Mouse (Mus musculus) MEL (cell line): ENCODE measurements at regions not wholly inside any gene's neighbourhood (a gene's known extent, or its start where the extent isn't known, plus 50 kb on each side); places are given as distances from the start of the nearest gene placed in this dataset.

Experiments
- DNase-seq: peaks from one replicate; pipeline ENCODE4 v3.0.0; 2011; ENCODE audit warnings: low read depth, low spot score
- H3K27ac ChIP-seq: 2 replicates; pipeline ENCODE4 v1.5.1; 2012; ENCODE audit warnings: low read depth, mild to moderate bottlenecking, control low read depth, low read length, moderate library complexity; ENCODE audit not compliant: control insufficient read depth
- H3K27me3 ChIP-seq, 2 experiments: fragments of 150-350 bp in 1 of 2; sonication (generic) in 1 of 2; 2 replicates each; pipeline ENCODE4 v1.6.1; 2012; ENCODE audit warnings: low read length in 2 of 2, mild to moderate bottlenecking in 2 of 2, improper control_type of control experiment in 1 of 2, moderate library complexity in 1 of 2; ENCODE audit not compliant: insufficient read depth in 2 of 2, control insufficient read depth in 1 of 2
- H3K36me3 ChIP-seq, 2 experiments: 2 replicates each; pipeline ENCODE4 v1.6.1; 2012 to 2014; ENCODE audit warnings: low read length in 2 of 2, improper control_type of control experiment in 1 of 2, inconsistent platforms in 1 of 2, mild to moderate bottlenecking in 1 of 2; ENCODE audit not compliant: insufficient read depth in 2 of 2, control insufficient read depth in 1 of 2
- H3K4me1 ChIP-seq, 2 experiments: fragments of 150-350 bp in 1 of 2; sonication (generic) in 1 of 2; 2 replicates each; pipeline ENCODE4 v1.6.1; 2012; ENCODE audit warnings: low read length in 2 of 2, improper control_type of control experiment in 1 of 2, mild to moderate bottlenecking in 1 of 2; ENCODE audit not compliant: insufficient read depth in 2 of 2, control insufficient read depth in 1 of 2
- H3K4me3 ChIP-seq, 2 experiments: fragments of 150-350 bp in 1 of 2; sonication (generic) in 1 of 2; 2 replicates each; pipeline ENCODE4 v1.5.1; 2012; ENCODE audit warnings: low read depth in 2 of 2, low read length in 2 of 2, mild to moderate bottlenecking in 2 of 2, moderate library complexity in 2 of 2, control low read depth in 1 of 2, improper control_type of control experiment in 1 of 2; ENCODE audit not compliant: control insufficient read depth in 1 of 2, insufficient read depth in 1 of 2
- H3K79me2 ChIP-seq: 2 replicates; pipeline ENCODE4 v1.6.1; 2012; ENCODE audit warnings: mild to moderate bottlenecking, low read length, moderate library complexity; ENCODE audit not compliant: control insufficient read depth, poor library complexity, insufficient read depth
- H3K9ac ChIP-seq: 2 replicates; pipeline ENCODE4 v1.6.1; 2012; ENCODE audit warnings: low read depth, mild to moderate bottlenecking, control low read depth, low read length, moderate library complexity; ENCODE audit not compliant: control insufficient read depth, poor library complexity, severe bottlenecking
- H3K9me3 ChIP-seq: fragments of 150-350 bp; sonication (generic); replicated peaks from 2 replicates; pipeline ENCODE4 v1.6.1; 2012; ENCODE audit warnings: mild to moderate bottlenecking, low read length, improper control_type of control experiment, moderate library complexity; ENCODE audit not compliant: insufficient read depth
- BHLHE40 ChIP-seq: IDR thresholded peaks from 2 replicates; pipeline ENCODE4 v1.6.1; 2012; ENCODE audit warnings: low read depth, mild to moderate bottlenecking, inconsistent platforms, low read length, improper control_type of control experiment, borderline replicate concordance
- CHD2 ChIP-seq: IDR thresholded peaks from 2 replicates; pipeline ENCODE4 v1.6.1; 2011; ENCODE audit warnings: low read length, improper control_type of control experiment
- E2F4 ChIP-seq: IDR thresholded peaks from 2 replicates; pipeline ENCODE4 v1.6.1; 2011; ENCODE audit warnings: low read depth, low read length, improper control_type of control experiment, borderline replicate concordance
- ELF1 ChIP-seq: IDR thresholded peaks from 2 replicates; pipeline ENCODE4 v1.6.1; 2014; ENCODE audit warnings: low read depth, mild to moderate bottlenecking, inconsistent platforms, low read length, improper control_type of control experiment, moderate library complexity
- ETS1 ChIP-seq: IDR thresholded peaks from 2 replicates; pipeline ENCODE4 v1.6.1; 2012; ENCODE audit warnings: low read depth, mild to moderate bottlenecking, inconsistent platforms, low read length, improper control_type of control experiment, moderate library complexity
- GABPA ChIP-seq: IDR thresholded peaks from 2 replicates; pipeline ENCODE4 v1.6.1; 2012; ENCODE audit warnings: low read depth, mild to moderate bottlenecking, inconsistent platforms, low read length, improper control_type of control experiment, moderate library complexity
- HCFC1 ChIP-seq: IDR thresholded peaks from 2 replicates; pipeline ENCODE4 v1.6.1; 2012; ENCODE audit warnings: low read depth, mild to moderate bottlenecking, inconsistent platforms, low read length, improper control_type of control experiment, moderate library complexity
- KAT2A ChIP-seq: conservative IDR thresholded peaks from 2 replicates; pipeline ENCODE4 v1.6.1; 2012; ENCODE audit warnings: low read depth, low read length, improper control_type of control experiment, inconsistent platforms
- MYC ChIP-seq: IDR thresholded peaks from 2 replicates; pipeline ENCODE4 v1.6.1; 2011; ENCODE audit warnings: low read depth, mild to moderate bottlenecking, low read length, improper control_type of control experiment, moderate library complexity
- NELFE ChIP-seq: IDR thresholded peaks from 2 replicates; pipeline ENCODE4 v1.6.1; 2011; ENCODE audit warnings: low read depth, low read length, improper control_type of control experiment
- NRF1 ChIP-seq: IDR thresholded peaks from 2 replicates; pipeline ENCODE4 v1.6.1; 2014; ENCODE audit warnings: low read depth, mild to moderate bottlenecking, inconsistent platforms, low read length, improper control_type of control experiment, moderate library complexity; ENCODE audit not compliant: poor library complexity, insufficient read depth, severe bottlenecking
- POLR2AphosphoS2 ChIP-seq: IDR thresholded peaks from 2 replicates; pipeline ENCODE4 v1.6.1; 2011; ENCODE audit warnings: low read length, improper control_type of control experiment
- RAD21 ChIP-seq: IDR thresholded peaks from 2 replicates; pipeline ENCODE4 v1.6.1; 2011; ENCODE audit warnings: mild to moderate bottlenecking, low read depth, low read length, improper control_type of control experiment
- RCOR1 ChIP-seq: IDR thresholded peaks from 2 replicates; pipeline ENCODE4 v1.6.1; 2012; ENCODE audit warnings: low read depth, mild to moderate bottlenecking, inconsistent platforms, low read length, improper control_type of control experiment
- TAL1 ChIP-seq: IDR thresholded peaks from 2 replicates; pipeline ENCODE4 v1.6.1; 2012; ENCODE audit warnings: mild to moderate bottlenecking, inconsistent platforms, low read length, moderate library complexity, mixed read lengths
- TBP ChIP-seq: IDR thresholded peaks from 2 replicates; pipeline ENCODE4 v1.8.0; 2011; ENCODE audit warnings: low read depth, low read length, improper control_type of control experiment
- TCF12 ChIP-seq: IDR thresholded peaks from 2 replicates; pipeline ENCODE4 v1.6.1; 2014; ENCODE audit warnings: low read depth, mild to moderate bottlenecking, inconsistent platforms, low read length, improper control_type of control experiment, moderate library complexity
- UBTF ChIP-seq: IDR thresholded peaks from 2 replicates; pipeline ENCODE4 v1.6.1; 2012; ENCODE audit warnings: low read depth, mild to moderate bottlenecking, inconsistent platforms, low read length, improper control_type of control experiment, moderate library complexity, borderline replicate concordance; ENCODE audit not compliant: insufficient read depth
- ZC3H11A ChIP-seq: IDR thresholded peaks from 2 replicates; pipeline ENCODE4 v1.6.1; 2012; ENCODE audit warnings: low read depth, mild to moderate bottlenecking, inconsistent platforms, low read length, improper control_type of control experiment
- ZMIZ1 ChIP-seq: IDR thresholded peaks from 2 replicates; pipeline ENCODE4 v1.6.1; 2012; ENCODE audit warnings: low read depth, mild to moderate bottlenecking, inconsistent platforms, low read length, improper control_type of control experiment, moderate library complexity
- ZNF384 ChIP-seq: IDR thresholded peaks from 2 replicates; pipeline ENCODE4 v1.6.1; 2012; ENCODE audit warnings: low read depth, mild to moderate bottlenecking, inconsistent platforms, low read length, improper control_type of control experiment

- TF ChIP-seq TCF12 (no peak), NRF1 (no peak), MYC (no peak), POLR2AphosphoS2 (no peak), HCFC1 (no peak), ZMIZ1 (no peak), E2F4 (no peak), RAD21 (no peak), ZC3H11A (no peak), KAT2A (no peak), RCOR1 (no peak), GABPA (no peak), NELFE (no peak), ELF1 (no peak), CHD2 (no peak)
- Histone ChIP-seq H3K9me3 (no peaks in the 10 kb centered on the region), H3K36me3 (no peaks in the 10 kb centered on the region), H3K4me3 (no peak overlapping the region), H3K27ac (no peak overlapping the region), H3K9ac (no peak overlapping the region), H3K4me1 (no peaks in the 10 kb centered on the region), H3K27me3 (no peaks in the 10 kb centered on the region), H3K79me2 (no peaks in the 10 kb centered on the region)
- DNase-seq, result no peak
Observed at GRCm38 (mm10) chr1:185900316-185900715, 216.8 kb downstream of the Lyplal1 start.

- no peak overlapping the region for H3K9ac ChIP-seq
- no peak overlapping the region for H3K4me3 ChIP-seq
- no peaks in the 10 kb centered on the region for H3K27me3 ChIP-seq
- H3K4me1 ChIP-seq, result no peaks in the 10 kb centered on the region
- no peak overlapping the region for H3K27ac ChIP-seq
- no peaks in the 10 kb centered on the region for H3K79me2 ChIP-seq
- TF ChIP-seq RAD21 (no peak), ZNF384 (no peak), TAL1 (no peak), ETS1 (no peak), MYC (no peak), GABPA (no peak), RCOR1 (no peak), ZC3H11A (no peak), TCF12 (no peak), BHLHE40 (no peak), TBP (no peak), NRF1 (no peak), UBTF (no peak), ELF1 (no peak)
- H3K36me3 ChIP-seq, result no peaks in the 10 kb centered on the region
- H3K9me3 ChIP-seq, result no peaks in the 10 kb centered on the region
- no peak for DNase-seq
Observed at GRCm38 (mm10) chr1:185902395-185902794, 214.7 kb downstream of the Lyplal1 start.
